Mouse (Mus musculus): Measurements from ENCODE around the gene Atg10.

Gene Atg10

DNA sequence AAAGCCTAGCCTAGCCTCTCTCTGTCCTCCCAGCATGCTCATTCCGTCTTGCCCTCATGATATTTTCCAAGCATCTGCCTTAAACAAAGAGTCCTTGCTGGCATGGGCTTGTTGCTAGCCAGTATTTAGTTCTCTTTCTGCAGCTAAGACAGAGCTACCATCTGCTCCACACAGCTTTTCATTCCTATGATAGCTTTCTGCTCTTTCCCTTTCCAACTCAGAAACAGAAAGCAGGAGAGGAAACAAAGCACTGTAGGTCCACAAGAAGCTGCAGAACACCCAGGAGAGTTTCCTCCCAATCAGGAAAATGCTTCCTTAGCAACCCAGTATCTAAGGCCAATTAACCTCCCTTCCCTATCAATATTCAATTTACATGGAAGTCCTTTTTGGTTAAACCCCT lies 95.2 kb downstream of the Atg10 start:
- no peak for DNase-seq (ENCODE audit: low spot score in 2 of 2)

GRCm38 (mm10) chr13:91118156-91118555 lies 105.6 kb downstream of the Atg10 start:
- DNase-seq (ENCODE audit: low spot score in 2 of 2) = no peak

DNA sequence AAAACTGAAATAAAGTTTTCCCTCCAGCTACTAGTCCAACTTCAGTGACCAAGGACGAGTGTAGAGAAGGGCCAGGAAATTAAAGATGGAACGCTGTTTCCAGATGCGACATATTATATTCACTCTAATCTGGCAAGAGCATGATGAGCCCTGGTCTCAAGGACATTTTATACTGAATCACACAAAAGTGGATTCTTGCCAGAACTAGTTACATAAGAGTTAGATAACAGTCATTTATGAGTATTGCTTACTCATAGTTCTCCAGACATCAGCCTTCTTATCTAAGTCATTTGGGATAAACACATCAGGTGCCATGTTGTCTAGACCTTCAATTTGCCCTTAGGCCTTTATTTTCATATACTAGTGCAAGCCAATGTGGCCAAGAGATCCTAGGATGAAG lies 108.9 kb downstream of the Atg10 start:
- DNase-seq (ENCODE audit: low spot score in 2 of 2) = no peak

GRCm38 (mm10) chr13:91107308-91107946 lies 116.3 kb downstream of the Atg10 start:
- no peak for DNase-seq (ENCODE audit: low spot score in 2 of 2)

GRCm38 (mm10) chr13:91102238-91102637 lies 121.5 kb downstream of the Atg10 start:
- DNase-seq (ENCODE audit: low spot score in 2 of 2) = no peak

- DNase-seq (ENCODE audit: low spot score in 2 of 2) = no peak
Observed at GRCm38 (mm10) chr13:91100417-91100816, 123.4 kb downstream of the Atg10 start.

DNA sequence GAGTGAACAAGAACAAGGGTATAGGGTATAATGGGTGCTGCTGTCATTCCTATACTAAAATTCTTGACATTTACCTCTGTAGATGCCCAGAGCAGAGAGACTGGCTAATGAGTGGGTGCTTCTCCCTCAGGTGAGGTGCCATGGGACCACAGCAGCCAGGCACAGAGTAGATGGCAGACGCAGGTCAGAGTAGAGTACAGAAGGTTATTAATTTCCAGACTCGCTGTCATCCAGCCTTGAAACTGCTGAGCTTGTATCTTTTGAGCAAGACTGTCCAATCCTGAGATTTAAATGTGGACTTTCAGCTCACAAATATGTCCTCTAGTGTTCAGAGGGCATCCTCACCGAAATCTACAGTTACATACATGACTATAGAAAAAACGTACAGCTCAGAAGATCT lies 128.9 kb downstream of the Atg10 start:
- no peak for DNase-seq (ENCODE audit: low spot score in 2 of 2)

- DNase-seq (ENCODE audit: low spot score in 2 of 2) = no peak
Observed at GRCm38 (mm10) chr13:91094196-91094595, 129.6 kb downstream of the Atg10 start.

- no peak for DNase-seq (ENCODE audit: low spot score in 2 of 2)
Observed at GRCm38 (mm10) chr13:91093610-91094009, 130.2 kb downstream of the Atg10 start.

- DNase-seq (ENCODE audit: low spot score in 2 of 2) = no peak
Observed at GRCm38 (mm10) chr13:91093162-91093561, 130.6 kb downstream of the Atg10 start.

- DNase-seq (ENCODE audit: low spot score in 2 of 2) = no peak
Observed at GRCm38 (mm10) chr13:91091731-91092190, 132.0 kb downstream of the Atg10 start.

DNA sequence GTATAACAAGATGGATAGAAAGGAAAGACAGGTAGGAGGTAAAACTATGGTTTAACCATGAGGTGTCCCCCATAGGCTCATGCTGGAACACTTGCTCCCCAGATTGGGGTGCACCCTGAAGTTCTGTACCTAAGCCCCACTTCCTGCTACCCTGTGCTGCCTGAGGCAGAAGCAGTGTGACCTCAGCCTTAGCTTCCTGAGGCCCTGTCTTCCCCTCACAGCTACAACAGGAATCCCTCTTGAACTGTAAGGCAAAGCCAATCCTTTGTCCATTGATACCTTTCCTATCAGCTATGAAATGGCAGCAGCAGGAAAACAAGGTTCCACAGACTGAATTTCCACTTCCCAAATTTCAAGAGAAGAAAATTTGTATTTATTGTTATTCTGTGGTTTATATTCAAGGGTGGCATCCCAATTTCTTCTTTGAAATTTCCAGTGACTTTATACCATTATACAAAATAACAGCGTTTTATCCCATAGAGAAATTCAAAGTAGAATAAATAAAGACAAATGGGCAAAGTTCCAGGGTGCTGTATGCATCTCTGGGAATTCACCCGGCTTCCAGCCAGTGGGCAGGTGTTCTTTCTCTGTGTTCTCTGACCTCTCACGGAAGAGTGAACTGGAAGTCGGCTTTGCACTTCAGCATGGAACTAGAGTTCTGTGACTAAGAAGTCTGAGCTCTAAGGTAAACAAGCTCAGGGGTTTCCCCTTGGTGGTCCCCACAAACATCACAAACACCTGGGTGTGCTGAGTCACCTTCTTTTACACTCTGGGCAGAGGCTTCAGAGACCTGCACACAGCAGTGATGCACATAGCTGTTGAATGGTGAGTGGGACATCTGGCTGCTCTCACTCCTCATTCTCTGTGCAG lies 132.7 kb downstream of the Atg10 start:
- no peak for DNase-seq (ENCODE audit: low spot score in 2 of 2)

DNA sequence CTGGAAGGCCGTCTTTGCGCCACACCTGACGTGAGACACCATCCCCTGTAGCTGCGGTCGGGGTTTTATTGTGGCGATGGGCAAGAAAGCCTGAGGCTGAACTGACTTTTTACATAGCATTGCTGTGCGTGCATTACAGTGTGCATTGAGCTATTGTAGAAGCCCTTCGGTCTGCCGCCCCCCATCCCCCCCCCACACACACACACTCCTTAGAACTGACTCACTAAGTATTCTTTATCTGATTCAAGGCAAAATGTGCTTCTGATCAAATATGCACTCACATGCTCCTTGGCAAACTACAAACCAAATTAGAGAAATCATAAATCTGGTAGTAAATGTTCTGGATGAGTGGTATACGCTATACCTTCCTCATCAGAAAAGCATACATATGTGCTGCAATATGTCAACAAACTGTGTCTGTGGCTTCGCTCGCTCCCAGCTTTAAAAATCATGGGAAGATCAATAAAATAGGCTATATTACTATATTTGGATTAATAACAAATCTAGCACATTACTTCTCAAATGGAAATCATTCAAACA lies 137.3 kb downstream of the Atg10 start:
- DNase-seq (ENCODE audit: low spot score in 2 of 2) = no peak

DNA sequence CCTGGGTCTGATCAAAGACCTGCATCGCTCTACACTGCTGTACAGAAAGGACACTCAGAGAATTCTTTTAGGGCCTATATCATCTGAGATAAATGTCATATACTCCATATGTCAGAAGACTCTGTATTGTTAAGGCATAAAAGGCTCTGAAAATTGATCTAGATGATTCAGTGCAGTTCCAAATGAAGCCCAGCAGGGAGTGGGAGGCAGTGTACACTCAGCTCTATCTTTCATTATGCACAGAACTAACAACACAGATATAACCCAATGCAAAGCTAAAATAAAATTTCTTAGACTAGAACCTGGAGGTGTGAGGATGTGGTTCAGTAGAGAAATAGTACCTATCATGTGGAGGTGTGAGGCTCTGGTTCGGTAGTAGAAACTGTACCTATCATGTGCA lies 151.4 kb downstream of the Atg10 start:
- no peak for DNase-seq (ENCODE audit: low spot score in 2 of 2)

DNA sequence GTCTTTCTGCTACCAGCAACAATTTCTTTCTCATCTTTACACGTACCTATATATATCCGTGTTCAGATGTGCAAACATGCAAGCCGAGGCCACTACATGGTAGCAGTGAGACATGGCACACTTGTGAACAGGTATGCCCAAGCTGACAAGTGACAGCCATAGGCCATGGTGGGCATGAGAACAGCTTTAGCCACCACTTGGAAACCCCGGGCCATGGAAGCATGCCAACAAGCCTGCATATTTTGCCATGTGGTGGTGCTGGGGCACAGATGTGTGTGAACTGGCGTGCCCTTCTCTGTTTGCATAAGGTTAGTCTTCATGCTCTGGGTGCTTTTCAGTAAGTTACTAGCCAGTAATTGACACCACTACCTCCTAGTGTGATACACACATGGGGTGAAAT lies 162.9 kb downstream of the Atg10 start:
- DNase-seq (ENCODE audit: low spot score in 2 of 2) = no peak

- DNase-seq (ENCODE audit: low spot score in 2 of 2) = no peak
Observed at GRCm38 (mm10) chr13:91048171-91048570, 175.6 kb downstream of the Atg10 start.

DNA sequence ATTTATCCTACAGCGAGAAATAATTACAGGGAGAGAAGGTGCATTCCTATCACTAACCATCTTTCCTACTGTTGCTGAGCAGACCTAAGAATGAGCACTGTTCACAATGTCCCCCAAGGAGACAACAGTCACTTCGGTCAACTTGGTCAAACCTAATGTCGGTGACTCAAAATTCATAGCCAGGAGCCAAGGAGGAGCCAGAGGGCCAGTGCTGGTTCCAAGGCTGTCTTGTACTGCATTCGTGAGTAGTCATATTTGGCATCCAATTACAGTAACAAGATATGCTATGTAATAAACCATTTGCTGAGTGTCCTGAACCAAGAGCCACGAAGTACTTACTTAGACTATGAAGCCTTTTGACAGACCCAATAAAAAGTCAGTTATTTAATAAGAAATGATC lies 176.9 kb downstream of the Atg10 start:
- DNase-seq (ENCODE audit: low spot score in 2 of 2) = no peak

DNA sequence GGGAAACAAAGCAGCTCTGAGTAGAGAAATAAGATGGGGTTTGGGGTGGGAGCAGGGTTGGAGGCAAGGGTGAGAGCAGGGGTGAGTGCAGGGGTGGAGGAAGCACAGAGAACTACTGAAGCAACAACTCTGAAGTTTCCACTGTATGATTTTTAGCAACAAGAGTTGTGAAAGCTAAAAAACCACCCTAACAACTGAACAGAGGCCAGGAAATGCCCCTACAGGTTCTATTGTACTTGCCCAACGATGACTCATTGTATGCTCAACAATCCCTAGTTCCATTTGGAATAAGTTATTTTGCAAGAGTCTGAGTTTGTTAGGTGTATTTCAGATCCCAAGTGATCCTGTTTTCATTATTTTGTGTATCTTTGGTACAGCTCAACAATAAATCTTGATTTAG lies 182.5 kb downstream of the Atg10 start:
- DNase-seq (ENCODE audit: low spot score in 2 of 2) = no peak

DNA sequence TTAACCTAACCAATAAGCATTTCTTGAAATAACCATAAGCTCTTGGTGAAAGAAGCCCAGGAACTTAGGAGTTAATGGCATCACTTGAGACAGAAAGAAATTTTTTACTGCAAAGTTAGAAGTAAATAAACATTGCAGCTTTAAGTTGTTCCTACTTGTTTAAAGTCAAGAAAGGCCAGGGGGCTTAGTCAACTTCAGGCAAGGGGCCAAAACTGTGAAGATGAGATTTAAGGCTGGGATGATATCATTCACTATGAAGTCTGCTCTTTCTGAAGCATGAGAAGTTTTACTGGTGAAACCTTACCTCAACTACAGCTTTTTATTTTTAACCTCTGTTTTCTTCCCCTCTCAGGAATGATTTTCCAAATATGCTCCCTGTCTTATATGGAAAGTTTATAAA lies 183.3 kb downstream of the Atg10 start:
- no peak for DNase-seq (ENCODE audit: low spot score in 2 of 2)

- no peak for DNase-seq (ENCODE audit: low spot score in 2 of 2)
Observed at GRCm38 (mm10) chr13:91039201-91039807, 184.5 kb downstream of the Atg10 start.

GRCm38 (mm10) chr13:91038636-91039035 lies 185.1 kb downstream of the Atg10 start:
- DNase-seq (ENCODE audit: low spot score in 2 of 2) = no peak

DNA sequence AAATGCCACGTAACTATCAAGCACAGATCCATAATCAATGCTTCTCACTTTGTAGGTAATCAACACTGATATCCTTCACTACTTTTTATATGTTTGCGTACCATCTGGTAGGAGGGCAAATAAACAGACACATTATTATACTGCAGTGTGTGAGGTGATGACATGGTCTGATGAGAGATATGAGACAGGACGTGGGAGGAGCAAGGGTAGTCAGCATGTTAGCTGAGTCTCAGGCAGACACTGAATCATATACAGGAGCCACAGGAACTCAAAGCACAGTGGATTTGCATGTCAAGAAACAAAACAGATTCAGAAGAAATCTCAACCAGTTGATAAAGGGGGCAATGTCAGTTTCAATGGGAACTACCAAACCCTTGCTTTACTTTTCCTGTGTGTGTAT lies 185.7 kb downstream of the Atg10 start:
- DNase-seq (ENCODE audit: low spot score in 2 of 2) = no peak

- DNase-seq (ENCODE audit: low spot score in 2 of 2) = no peak
Observed at GRCm38 (mm10) chr13:91037405-91037804, 186.4 kb downstream of the Atg10 start.

Measured in spleen, postnatal 14 days (tissue).